Mouse (Mus musculus): ENCODE measurements around the gene Snx25. TPM values are rescaled to one million over a fixed set of nuclear protein-coding genes. Genes with fewer than 3 reads are reported as not detected.

Snx25 gene
- 18.2 and 22.1 TPM in 2 replicates for polyA plus RNA-seq (2015; fragmentation: Nextera tagmentation; extraction: Ambion mirVana)

GRCm38 (mm10) chr8:46152064-46153031 lies at the start of gene Snx25:
Gene Snx25 (minus strand): TSS chr8:46152159.

GRCm38 (mm10) chr8:46151202-46152062 lies 527 bp downstream of the Snx25 start, which contains the start of gene Cfap97:
Gene Cfap97 (plus strand): TSS chr8:46151771.

GRCm38 (mm10) chr8:46005596-46005995 lies 146.4 kb downstream of the Snx25 start, which contains the start of gene Ankrd37:
Gene Ankrd37 (minus strand): TSS chr8:46005707.

GRCm38 (mm10) chr8:45999138-45999783 lies 152.7 kb downstream of the Snx25 start, which contains the start of gene Lrp2bp:
Gene Lrp2bp (plus strand): TSS chr8:45999303.

Other genes starting within 250 kb of the Snx25 start
- 0.09 and 0.17 TPM in 2 replicates for gene Ccdc110, start 217.5 kb downstream of the Snx25 start, polyA plus RNA-seq (2015; fragmentation: Nextera tagmentation; extraction: Ambion mirVana)
- 3.8 and 4.2 TPM in 2 replicates for gene 1700029J07Rik, start 176.9 kb downstream of the Snx25 start, polyA plus RNA-seq (2015; fragmentation: Nextera tagmentation; extraction: Ambion mirVana)
- gene Ufsp2, start 176.6 kb downstream of the Snx25 start, polyA plus RNA-seq (2015; fragmentation: Nextera tagmentation; extraction: Ambion mirVana), result 79.5 and 81.5 TPM in 2 replicates
- 0.18 and 0.28 TPM in 2 replicates for gene Lrp2bp, start 152.9 kb downstream of the Snx25 start, polyA plus RNA-seq (2015; fragmentation: Nextera tagmentation; extraction: Ambion mirVana)
- 14.5 and 17.8 TPM in 2 replicates for gene Ankrd37, start 146.5 kb downstream of the Snx25 start, polyA plus RNA-seq (2015; fragmentation: Nextera tagmentation; extraction: Ambion mirVana)
- 30.8 and 39.2 TPM in 2 replicates for gene Cfap97, start 388 bp downstream of the Snx25 start, polyA plus RNA-seq (2015; fragmentation: Nextera tagmentation; extraction: Ambion mirVana)
- 1,295 and 1,320 TPM in 2 replicates for gene Slc25a4, start 59.1 kb upstream of the Snx25 start, polyA plus RNA-seq (2015; fragmentation: Nextera tagmentation; extraction: Ambion mirVana)
- gene Helt, start 142.5 kb upstream of the Snx25 start, polyA plus RNA-seq (2015; fragmentation: Nextera tagmentation; extraction: Ambion mirVana), result not detected in 2 replicates